Mouse (Mus musculus) 416B (cell line): ENCODE measurements around the gene Slc25a21.
A peak's percentile ranks its signal among the peaks of the same experiment; 100 is the strongest.

Source experiments
- DNase-seq: peaks from one replicate; pipeline ENCODE4 v3.0.0; 2011; ENCODE audit warnings: low read depth

Gene Slc25a21

GRCm38 (mm10) chr12:56690366-56690765, 506.9 kb downstream of the Slc25a21 start:
- DNase-seq, result no peak

GRCm38 (mm10) chr12:56689736-56690135, 507.5 kb downstream of the Slc25a21 start:
- DNase-seq, result no peak

- DNase-seq, result no peak
Measured at GRCm38 (mm10) chr12:56689331-56689730, 507.9 kb downstream of the Slc25a21 start.

GRCm38 (mm10) chr12:56688920-56689319, 508.4 kb downstream of the Slc25a21 start:
- no peak for DNase-seq

GRCm38 (mm10) chr12:56688482-56688840, 508.8 kb downstream of the Slc25a21 start:
- DNase-seq, result no peak

- DNase-seq, result no peak
Measured at GRCm38 (mm10) chr12:56687640-56688481, 509.4 kb downstream of the Slc25a21 start.

GRCm38 (mm10) chr12:56681096-56681811, 516.0 kb downstream of the Slc25a21 start:
- no peak for DNase-seq

- DNase-seq, result peak; percentile 92
Measured at GRCm38 (mm10) chr12:56677620-56678019, 519.7 kb downstream of the Slc25a21 start.

- DNase-seq, result peak; percentile 53
Measured at GRCm38 (mm10) chr12:56674726-56675125, 522.5 kb downstream of the Slc25a21 start.

- DNase-seq, result no peak
Measured at GRCm38 (mm10) chr12:56670795-56671194, 526.5 kb downstream of the Slc25a21 start.

- no peak for DNase-seq
Measured at GRCm38 (mm10) chr12:56669451-56670122, 527.7 kb downstream of the Slc25a21 start.
